Mouse (Mus musculus) thymus, postnatal 10 days (tissue): ENCODE results near the gene Irf2bp2.

ENCODE experiments used
- DNase-seq, 2 experiments: peaks; one replicate each; pipeline ENCODE4 v3.0.0; 2021; ENCODE audit warnings: low spot score in 2 of 2

Irf2bp2 gene

DNA sequence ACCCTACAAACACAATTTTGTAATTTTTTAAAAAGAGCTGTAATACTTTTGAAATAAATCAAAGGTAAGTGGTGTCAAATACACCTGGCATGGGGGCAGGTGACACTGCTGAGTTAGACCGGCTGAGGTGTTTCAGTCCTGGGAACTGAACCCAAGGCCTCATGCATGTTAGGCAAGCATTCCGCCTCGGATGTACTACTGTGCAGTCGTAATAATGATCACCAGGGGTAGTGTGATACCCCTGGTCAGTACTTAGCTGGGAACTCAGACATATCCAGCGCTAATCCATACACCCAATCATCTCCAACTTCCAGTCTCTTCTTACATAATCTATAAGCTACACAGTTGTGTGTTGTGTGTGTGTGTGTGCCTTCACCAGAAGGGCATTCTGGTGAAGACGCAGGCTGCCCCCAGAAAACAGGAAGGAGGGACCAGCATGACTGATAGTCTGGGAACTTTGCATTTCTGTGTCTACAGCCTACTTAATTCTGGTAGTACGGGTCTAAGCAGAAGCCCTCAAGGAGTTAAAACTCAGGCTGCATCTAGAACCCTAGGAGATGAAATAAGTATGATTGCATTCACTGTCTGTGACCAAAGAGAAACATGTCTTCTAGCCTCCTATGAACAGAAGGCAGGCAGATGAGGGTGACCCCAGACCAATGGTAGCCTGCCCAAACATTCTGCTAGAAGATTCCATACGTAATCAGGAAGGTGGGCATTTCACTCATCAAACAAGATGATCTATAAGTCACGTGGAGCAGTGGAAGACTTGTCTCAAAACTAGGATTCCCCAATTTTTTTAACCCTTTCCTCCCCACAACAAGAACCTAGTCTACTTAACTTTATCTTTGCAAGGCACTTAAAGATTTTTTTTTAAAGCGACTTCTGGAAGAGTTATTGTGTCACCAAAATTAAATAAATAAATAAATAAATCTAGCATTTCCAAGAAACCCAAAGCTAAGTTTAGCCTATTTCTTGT lies 6.9 kb downstream of the Irf2bp2 start:
- DNase-seq, result no peak

DNA sequence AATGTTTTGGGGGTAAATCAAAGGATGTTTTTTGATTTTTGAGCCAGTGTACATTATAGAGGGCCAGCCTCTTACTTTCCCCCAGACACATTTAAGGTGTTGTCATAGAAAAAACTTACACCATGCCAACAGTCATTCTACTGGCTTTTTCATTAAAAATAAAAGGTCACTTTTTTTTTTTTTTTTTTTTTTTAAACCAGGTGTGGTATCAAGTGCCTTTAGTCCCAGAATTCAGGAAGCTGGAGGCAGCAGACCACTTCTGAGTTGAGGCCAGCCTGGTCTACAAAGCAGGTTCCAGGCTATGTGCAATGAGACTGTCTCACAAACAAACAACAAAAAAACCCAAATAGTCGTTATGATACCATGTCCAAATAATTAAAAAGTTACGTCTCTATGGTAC lies 7.7 kb downstream of the Irf2bp2 start:
- no peak for DNase-seq

DNA sequence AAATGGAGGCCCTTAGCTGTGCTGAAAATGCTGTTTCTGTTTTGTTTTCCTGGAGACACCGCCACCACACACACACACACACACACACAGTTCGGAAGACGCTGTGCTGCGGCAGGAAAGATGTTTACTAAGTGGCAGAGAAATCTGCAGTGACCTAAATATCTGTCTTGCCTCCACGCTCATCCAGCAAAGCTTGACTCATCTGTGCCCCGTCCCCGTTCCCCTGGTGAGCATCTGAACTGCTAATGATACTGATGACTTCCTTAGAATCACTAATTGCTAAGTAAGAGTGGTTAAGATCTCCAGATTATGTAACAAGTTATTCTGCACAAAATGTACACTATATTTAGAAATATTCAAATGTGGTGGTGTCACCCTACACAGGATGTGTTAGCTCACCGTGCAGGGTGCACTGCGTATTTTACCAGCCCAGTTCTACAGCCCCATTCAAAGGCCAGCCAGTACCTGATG lies 8.2 kb downstream of the Irf2bp2 start:
- peak; percentile 27 to 32 for DNase-seq

DNA sequence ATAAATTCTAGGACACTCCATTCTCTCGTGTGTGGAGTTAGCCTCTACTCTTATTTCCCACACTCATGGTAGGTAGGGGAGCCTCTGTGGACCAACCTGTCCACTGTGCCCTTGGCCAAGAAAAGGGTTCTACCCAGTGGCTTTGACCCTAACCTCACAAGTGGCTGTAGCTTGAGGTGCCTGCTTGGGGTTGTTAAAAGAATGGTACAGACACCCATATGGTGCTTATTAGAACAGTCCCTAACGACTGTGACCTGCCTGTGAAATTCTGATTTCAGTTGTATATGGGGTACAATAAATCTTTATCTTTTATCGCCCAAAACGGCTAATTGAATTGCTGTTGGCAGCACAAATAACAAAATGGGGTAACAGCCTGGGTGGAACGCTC lies 8.9 kb downstream of the Irf2bp2 start:
- no peak for DNase-seq

DNA sequence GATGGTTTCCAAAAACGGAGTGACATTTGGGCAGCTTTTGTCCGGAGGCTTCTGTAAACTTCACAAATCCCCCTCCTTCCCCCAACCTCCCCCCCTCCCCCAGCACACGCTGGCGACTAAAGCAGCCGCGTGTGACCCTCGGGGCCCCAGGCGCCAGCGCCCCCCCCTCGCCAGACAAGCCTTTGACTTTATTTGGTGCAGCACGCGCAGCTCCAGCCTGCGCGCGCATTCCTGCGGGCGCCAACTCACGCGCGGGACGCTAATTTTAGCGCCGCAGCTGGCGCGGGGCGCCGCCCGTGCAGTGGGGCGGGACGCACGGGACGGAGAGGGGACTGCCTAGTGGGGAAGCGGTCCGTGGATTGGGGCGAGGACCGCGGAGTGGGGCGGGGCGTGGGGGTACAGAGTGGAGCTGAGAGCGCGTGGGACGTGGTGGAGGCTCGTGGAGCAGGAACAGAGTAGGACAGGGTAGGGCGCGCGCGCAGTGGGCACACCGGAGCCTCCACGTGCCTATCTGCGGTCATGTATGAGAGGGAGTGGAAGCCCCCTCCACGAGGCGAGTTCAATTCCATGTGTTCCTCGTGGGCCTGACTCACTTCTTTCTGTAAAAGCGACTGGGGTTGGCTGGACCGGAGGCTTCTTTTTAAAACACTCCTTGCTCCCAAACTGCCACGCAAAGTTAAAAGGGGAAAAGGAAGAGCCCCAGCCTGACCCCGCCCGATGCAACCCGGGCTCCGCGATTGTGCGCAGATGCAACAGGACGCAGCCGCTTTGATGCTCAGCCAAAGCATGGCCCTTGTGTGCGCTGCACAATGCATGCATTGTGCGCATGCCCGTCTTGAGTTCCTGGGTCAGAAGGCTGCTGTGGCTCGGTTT lies 9.6 kb downstream of the Irf2bp2 start:
- peak; percentile 81 to 85 for DNase-seq

DNA sequence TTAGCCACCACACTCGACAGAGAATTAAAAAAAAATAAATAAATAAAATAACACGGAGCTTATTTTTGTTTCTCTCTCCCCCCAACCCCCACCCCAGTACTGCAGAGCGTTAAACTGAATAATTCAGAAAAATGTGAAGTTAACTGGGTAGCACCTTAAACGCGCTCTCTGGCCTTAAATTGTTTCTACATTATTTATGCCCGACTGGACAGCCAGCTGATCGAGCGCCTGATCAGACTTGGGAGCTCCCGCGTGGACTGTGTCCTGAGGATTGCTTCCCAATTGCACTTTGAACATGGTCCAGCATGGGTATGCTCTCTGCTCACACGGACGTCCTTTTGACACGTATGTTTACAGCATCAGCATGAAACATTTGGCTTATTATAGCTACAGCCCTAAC lies 10.3 kb downstream of the Irf2bp2 start:
- no peak for DNase-seq

DNA sequence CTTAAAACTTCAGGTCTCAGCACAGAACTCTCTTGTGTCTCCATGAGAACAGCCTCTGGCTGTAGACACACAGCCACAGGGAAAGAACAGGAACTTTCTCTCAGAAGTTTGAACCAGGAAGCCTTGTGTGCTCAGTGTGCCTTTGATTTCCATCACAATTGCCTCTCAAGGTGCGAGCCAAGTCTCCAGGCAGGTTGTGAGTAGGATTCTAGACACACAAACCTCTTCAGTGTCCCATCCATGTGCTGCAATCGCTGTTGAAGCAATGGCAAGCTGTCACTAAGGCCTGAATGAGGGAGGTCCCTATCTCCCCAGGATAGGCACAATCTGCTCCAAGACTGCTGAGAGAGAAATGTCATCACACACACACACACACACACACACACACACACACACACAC lies 10.8 kb downstream of the Irf2bp2 start:
- DNase-seq, result no peak

DNA sequence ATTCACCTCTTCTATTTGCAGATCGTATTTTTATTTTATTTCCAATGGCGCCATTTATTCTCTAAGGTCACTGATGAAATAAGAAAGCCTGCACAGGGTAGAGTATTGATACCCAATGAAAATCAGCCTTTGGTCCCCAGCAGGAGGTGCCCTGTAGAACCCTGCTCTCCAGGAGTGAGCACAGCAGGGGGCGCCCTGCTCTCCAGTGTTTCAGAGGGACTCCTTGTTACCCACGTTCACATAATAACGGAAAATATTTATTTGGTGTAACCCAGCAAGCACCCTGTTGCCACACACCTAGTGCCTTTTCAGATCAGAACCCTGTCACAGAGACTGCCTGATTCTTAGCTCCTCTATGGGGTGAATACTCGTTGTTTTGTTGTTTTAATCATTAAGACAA lies 11.3 kb downstream of the Irf2bp2 start:
- peak; percentile 78 to 90 for DNase-seq

DNA sequence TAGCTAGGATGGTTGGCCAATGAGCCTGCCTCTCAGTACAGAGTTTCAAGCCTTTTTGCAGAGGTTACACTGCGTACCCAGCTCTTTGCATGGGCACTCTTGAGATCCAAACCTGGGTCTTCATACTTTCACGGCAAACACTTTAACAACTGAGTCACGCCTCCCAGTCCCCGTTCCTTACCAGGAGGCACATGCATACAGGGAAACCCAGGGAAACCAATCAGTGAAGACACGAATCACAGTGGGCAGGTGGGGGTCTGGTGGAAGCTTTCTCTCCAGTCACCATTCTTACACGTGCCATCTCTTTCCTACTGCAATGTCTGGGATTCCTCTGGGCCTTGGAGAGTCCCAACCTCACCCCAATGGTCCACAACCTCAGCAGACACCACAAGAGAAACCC lies 12.1 kb downstream of the Irf2bp2 start:
- DNase-seq, result no peak

DNA sequence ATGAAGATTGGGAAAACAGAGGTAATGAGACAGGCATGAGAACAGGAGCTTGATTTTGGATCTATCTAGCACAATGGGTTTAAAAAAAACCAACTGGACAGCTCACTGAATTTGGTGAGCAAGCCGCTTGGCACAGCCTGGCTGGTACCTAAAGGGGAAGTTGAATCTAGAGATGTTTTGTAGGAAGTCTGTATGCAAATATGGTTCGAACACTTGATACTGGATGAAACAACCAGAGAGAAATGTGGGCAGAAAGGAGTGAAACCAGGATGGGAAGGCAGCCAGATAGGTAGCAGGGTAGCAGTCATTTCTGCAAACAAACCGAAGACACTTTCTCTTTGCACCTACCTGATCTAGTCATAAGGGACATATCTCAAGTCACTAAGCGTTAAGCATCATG lies 13.0 kb downstream of the Irf2bp2 start:
- no peak for DNase-seq

DNA sequence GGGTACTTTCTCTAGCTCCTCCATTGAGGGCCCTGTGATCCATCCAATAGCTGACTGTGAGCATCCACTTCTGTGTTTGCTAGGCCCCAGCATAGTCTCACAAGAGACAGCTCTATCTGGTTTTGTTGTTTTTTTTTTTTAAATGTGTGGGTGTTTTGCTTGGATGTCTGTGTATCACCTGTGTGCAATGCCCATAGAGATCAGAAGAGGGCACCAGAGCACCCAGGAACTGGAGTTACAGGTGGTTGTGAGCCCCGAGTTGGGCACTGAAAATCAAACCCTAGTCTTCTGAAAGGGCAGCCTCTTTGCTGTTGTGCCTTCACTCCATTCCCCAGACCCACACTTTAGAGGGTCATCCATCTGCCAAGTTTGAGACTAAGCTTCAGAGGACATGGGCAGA lies 13.7 kb downstream of the Irf2bp2 start:
- no peak for DNase-seq

DNA sequence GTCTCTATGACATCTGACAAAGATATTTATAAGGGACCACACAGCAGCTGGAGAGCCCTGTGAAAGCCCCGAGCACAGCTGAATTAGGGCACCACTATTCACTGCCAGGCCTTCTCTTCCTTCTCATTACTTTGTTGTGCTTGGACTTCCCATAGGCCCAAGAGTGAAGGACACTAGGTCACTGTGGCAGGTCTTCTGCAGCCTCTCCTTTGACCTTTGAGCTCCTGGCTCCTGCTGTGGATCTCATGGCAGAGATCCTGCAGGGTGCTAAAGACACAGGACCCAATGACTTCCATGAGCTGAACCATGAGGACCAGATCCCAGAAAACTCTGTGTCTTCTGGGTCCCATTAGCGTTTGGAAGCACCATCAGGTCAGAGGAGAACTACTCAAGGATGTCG lies 15.1 kb downstream of the Irf2bp2 start:
- no peak for DNase-seq

DNA sequence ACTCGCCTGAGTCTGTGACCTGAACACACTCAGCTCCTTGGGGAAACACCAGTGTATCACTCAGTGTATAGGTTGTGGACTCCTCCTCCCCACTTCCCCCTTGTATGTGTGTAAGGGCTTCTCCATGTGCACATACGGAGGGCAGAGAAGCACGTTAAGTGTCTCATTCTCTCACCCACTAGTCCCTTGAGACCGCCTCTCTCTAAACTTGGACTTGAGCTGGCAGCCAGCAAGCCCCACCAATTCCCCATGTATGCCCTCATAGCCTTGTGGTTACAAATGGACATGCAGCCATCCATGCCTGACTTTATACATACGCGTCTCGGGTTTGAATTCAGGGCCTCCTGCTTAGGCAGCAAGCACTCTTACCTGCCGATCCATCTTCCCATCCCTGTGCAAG lies 16.9 kb downstream of the Irf2bp2 start:
- no peak for DNase-seq

DNA sequence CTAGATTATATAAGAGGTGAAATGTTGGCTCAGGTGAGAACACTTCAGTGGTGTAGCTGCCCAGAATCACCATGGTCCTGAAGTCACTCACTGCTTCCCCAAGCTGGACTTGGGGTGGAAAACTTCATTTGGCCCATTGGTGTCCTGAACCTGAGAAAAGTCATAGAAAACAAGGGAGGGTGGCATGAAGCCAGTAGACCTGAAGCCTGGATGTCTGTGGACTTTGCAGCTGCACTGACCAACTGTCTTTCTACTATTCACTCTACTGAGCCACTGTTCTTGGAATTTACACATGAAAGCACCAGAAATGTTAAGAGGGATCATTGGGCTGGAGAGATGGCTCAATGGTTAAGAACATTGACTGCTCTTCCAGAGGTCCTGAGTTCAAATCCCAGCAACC lies 17.7 kb downstream of the Irf2bp2 start:
- no peak for DNase-seq

DNA sequence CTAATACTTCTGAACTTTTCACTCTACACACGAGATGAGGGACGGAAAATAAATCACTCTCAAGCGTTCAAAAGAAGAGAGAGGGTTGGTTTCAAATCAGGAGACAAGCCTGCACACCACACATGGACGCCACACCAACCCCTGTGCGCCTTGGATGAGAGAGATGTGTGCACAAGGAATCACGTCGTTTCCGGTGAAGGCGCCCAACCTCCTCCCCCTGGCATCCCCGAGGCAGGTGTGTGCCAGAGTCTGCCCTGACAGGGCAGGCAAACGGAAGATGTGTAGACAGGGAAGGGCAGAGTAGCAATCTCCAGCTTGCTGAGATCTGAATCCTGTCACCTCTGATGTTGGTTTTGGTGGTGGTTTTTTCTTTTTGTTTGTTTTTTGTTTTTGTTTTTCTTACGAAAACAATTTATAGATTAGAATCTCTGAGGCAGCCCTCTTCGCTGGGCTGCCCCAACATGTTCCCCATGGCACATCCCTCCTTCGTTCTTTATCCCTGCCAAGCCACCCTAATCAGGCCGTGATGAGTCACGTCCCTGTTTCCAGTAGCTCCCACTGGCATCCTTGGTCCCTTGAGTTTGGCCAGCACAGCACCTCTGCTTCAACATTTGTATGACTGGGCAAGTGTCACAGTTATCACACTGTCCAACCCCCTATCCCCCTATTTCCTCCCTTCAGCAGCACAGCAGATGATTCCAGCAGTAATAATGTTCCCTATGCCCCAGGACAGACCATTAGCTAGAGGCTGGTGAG lies 18.7 kb downstream of the Irf2bp2 start:
- DNase-seq, result no peak

DNA sequence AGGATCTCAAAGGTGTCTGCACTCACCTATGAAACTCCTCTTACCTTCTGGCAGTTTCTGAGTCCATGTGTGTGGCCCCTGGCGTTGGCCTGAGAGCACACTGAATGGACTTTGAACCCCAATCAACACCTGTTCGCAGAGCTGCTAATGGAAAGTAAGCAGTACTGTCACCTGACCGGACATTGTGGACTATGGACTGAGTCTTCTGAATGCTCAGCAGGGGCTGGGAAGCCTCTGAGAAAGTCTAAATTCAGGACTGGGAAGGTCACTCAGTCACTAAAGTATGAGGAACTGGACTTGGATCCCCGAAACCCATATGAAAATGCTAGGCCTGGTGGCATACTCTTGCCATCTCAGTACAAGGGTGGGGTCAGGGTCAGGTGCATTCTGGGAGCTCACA lies 19.9 kb downstream of the Irf2bp2 start:
- DNase-seq, result no peak

DNA sequence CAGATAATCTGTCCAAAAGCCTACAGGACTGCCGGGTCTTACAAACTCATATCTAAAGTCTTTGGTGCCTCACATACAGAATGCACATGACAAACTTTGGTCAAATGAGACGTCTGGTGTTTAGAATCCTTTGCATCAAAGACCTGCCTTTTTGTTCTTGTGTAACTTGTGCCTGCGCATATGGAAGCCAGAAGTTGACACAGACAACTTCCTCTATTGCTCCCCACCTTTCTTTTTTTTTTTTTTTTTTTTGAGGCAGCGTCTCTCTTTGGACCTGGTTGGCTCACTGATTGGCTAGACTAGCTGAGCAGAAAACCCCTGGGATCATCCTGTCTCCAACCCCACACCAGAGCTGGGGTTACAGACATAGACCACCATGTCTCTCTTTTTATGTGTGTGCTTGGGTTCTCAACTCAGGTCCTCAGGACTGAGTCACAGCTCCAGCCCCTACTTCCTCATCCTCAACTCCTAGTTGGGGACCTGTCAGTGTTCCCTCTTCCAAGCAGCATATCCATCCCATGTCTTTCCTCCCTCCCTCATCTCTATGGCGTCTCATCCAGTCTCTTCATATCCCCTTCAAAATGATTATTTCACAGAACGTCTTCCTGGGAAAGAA lies 20.6 kb downstream of the Irf2bp2 start:
- DNase-seq, result no peak

DNA sequence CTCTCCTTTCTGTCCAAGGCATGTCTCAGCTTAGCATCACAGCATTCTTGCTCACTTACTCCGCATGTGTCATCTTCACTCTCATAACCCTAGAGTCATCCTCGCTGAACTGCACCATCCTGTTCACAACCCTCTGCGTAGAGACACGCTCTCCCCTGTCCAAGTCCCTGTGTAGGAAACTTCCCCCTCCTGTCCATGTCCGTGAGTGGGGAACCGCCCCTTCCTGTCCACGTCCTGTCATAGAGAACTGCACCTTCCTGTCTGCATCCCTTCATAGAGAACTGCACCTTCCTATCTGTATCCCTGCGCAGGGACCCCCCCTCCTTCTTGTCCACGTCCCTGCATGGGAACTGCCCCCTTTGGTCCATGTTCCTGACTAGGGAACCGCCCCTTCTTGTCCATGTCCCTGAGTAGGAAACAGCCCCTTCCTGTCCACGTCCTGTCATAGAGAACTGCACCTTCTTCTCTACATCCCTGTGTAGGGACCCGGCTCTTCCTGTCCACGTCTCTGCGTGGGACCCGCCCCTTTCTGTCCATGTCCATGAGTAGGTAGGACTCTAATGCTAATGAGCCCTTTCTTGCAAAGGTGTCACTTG lies 22.6 kb downstream of the Irf2bp2 start:
- no peak for DNase-seq

DNA sequence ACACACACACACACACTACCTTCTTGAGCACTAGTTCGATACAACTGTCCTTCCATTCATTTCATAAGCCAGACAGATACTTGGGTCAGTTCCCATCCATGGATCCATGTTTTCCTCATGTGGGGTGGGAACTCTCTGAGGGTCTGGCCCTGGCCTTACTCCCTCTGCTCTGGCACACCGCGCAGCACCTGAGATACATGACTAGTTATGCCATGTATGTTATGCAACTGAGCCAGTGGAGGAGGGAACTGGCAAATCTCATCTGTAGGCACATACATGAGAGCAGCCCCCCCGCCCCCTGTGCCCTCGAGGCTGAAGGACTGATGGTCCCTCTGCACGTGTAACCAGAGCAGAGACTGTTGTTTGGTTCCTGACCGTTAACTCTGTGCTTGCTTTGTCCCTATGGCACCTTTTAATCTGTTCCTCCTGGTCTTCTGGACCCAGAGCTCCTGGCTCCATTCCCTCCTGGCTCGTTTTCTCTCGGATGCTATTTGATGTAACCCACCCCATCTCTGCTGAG lies 23.2 kb downstream of the Irf2bp2 start:
- no peak for DNase-seq

DNA sequence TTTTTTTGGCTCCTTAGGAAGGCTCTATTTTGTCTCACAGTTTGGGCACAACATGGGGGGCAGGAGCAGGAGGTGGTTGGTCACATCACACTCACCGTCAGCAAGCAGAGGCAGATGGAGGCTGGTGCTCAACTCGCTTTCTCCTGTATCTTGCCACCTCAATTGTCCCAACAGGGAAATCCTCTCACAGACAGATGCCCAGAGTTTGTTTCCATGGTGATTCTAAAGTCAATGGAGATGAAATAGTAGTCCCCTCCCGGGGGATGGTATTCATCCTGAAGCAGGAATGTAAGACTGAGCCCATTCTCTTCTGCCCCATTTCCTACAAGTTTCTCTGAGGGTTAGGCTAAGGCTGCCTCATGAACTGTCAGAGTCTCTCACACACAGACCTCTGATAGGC lies 23.7 kb downstream of the Irf2bp2 start:
- no peak for DNase-seq

DNA sequence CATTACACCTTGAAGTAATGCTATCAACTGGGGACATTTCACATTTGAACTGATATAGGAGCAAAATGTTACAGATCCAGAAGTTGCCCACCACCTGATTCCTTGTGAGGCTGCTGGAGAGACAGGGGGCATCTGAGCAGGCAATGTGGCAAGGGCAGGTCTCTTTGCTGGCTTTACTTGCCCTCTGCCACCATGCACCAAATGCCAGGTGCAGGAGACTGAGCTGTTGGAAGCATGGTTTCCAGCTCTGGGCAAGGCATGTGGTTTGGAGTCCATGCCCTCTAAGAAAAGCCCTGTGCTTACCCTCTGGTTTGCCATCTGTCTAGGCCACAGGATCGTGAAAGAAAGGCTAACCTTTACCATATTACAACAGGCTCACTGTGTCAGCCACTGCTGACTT lies 24.1 kb downstream of the Irf2bp2 start:
- DNase-seq, result no peak
